Mouse (Mus musculus) embryonic facial prominence, embryonic 15.5 days (tissue): ENCODE data around the gene Lin7a. TPM values are rescaled to one million over a fixed set of nuclear protein-coding genes. Genes with fewer than 3 reads are reported as not detected.

ENCODE experiments used
- ATAC-seq: fragments of 200-750 bp; cut with Nextera tagmentation; 2 replicates; pipeline ENCODE4 v1.8.0; 2017; ENCODE audit warnings: low read depth, moderate TSS enrichment; ENCODE audit not compliant: insufficient number of reproducible peaks, low FRiP score, low TSS enrichment
- H3K27ac ChIP-seq: fragments of 300-500 bp; sonication (generic); replicated peaks from 2 replicates; pipeline ENCODE4 v1.5.1; 2015; ENCODE audit warnings: mild to moderate bottlenecking, inconsistent platforms
- H3K27me3 ChIP-seq: fragments of 300-500 bp; sonication (generic); 2 replicates; pipeline ENCODE4 v1.6.1; 2015; ENCODE audit warnings: inconsistent platforms
- H3K36me3 ChIP-seq: fragments of 300-500 bp; sonication (generic); 2 replicates; pipeline ENCODE4 v1.6.1; 2015; ENCODE audit warnings: mild to moderate bottlenecking, inconsistent platforms
- H3K4me1 ChIP-seq: fragments of 300-500 bp; sonication (generic); 2 replicates; pipeline ENCODE4 v1.6.1; 2015; ENCODE audit warnings: inconsistent platforms
- H3K4me2 ChIP-seq: fragments of 300-500 bp; sonication (generic); replicated peaks from 2 replicates; pipeline ENCODE4 v1.6.1; 2015; ENCODE audit warnings: mild to moderate bottlenecking, inconsistent platforms
- H3K4me3 ChIP-seq: fragments of 300-500 bp; sonication (generic); replicated peaks from 2 replicates; pipeline ENCODE4 v1.5.1; 2015; ENCODE audit warnings: mild to moderate bottlenecking, inconsistent platforms
- H3K9ac ChIP-seq: fragments of 300-500 bp; sonication (generic); 2 replicates; pipeline ENCODE4 v1.6.1; 2015; ENCODE audit warnings: inconsistent platforms
- H3K9me3 ChIP-seq: fragments of 300-500 bp; sonication (generic); replicated peaks from 2 replicates; pipeline ENCODE4 v1.6.1; 2016; ENCODE audit warnings: inconsistent platforms
- WGBS: fragments of 180-500 bp; shearing (Covaris S2); methylation state at CpG from one replicate; pipeline ENCODE4 v1.1.7; 2015; 5-methylcytosine and 5-hydroxymethylcytosine counted together
- polyA plus RNA-seq: library from polyadenylated mRNA; unstranded; fragments of >200 nt; fragmentation: Nextera tagmentation; extraction: Ambion mirVana; gene quantifications from 2 replicates; pipeline ENCODE4 v1.2.1, GENCODE M21; 2015

Lin7a gene
- polyA plus RNA-seq, 1 experiment from 2014 or later = 5.0 TPM

- Histone ChIP-seq H3K4me1 (no peaks in the 10 kb centered on the region), H3K4me3 (no peak overlapping the region), H3K9me3 (no peaks in the 10 kb centered on the region), H3K4me2 (no peak overlapping the region), H3K27me3 (no peaks in the 10 kb centered on the region), H3K36me3 (no peaks in the 10 kb centered on the region), H3K27ac (no peak overlapping the region), H3K9ac (no peak overlapping the region)
- WGBS = 69% methylated on average over 5 of the region's 5 CpGs
- ATAC-seq = no peak
Observed at GRCm38 (mm10) chr10:107310964-107311490, 39.5 kb downstream of the Lin7a start.

GRCm38 (mm10) chr10:107312609-107313008 is 41.1 kb downstream of the Lin7a start:
- Histone ChIP-seq H3K27ac (no peak overlapping the region), H3K9ac (no peak overlapping the region), H3K9me3 (no peaks in the 10 kb centered on the region), H3K27me3 (no peaks in the 10 kb centered on the region), H3K4me2 (no peak overlapping the region), H3K4me1 (no peaks in the 10 kb centered on the region), H3K4me3 (no peak overlapping the region), H3K36me3 (no peaks in the 10 kb centered on the region)
- ATAC-seq = no peak
- WGBS = 86% methylated on average over 4 of the region's 4 CpGs

GRCm38 (mm10) chr10:107313395-107313794 is 41.9 kb downstream of the Lin7a start:
- H3K36me3 ChIP-seq = no peaks in the 10 kb centered on the region
- no peak overlapping the region for H3K4me3 ChIP-seq
- no peaks in the 10 kb centered on the region for H3K4me1 ChIP-seq
- 32% methylated on average over 3 of the region's 3 CpGs for WGBS
- no peak overlapping the region for H3K27ac ChIP-seq
- H3K27me3 ChIP-seq = no peaks in the 10 kb centered on the region
- no peak overlapping the region for H3K4me2 ChIP-seq
- no peak for ATAC-seq
- no peaks in the 10 kb centered on the region for H3K9me3 ChIP-seq
- no peak overlapping the region for H3K9ac ChIP-seq

- Histone ChIP-seq H3K27ac (no peak overlapping the region), H3K27me3 (no peaks in the 10 kb centered on the region), H3K4me1 (no peaks in the 10 kb centered on the region), H3K9ac (no peak overlapping the region), H3K4me3 (no peak overlapping the region), H3K9me3 (no peaks in the 10 kb centered on the region), H3K36me3 (no peaks in the 10 kb centered on the region), H3K4me2 (no peak overlapping the region)
- no peak for ATAC-seq
Observed at GRCm38 (mm10) chr10:107315251-107315650, 43.8 kb downstream of the Lin7a start.

GRCm38 (mm10) chr10:107315681-107316080 is 44.2 kb downstream of the Lin7a start:
- Histone ChIP-seq H3K4me1 (no peaks in the 10 kb centered on the region), H3K27ac (no peak overlapping the region), H3K4me2 (no peak overlapping the region), H3K36me3 (no peaks in the 10 kb centered on the region), H3K27me3 (no peaks in the 10 kb centered on the region), H3K9me3 (no peaks in the 10 kb centered on the region), H3K9ac (no peak overlapping the region), H3K4me3 (no peak overlapping the region)
- 81% methylated on average over 5 of the region's 5 CpGs for WGBS
- no peak for ATAC-seq

GRCm38 (mm10) chr10:107316100-107316499 is 44.6 kb downstream of the Lin7a start:
- H3K4me2 ChIP-seq = no peak overlapping the region
- no peaks in the 10 kb centered on the region for H3K9me3 ChIP-seq
- no peaks in the 10 kb centered on the region for H3K27me3 ChIP-seq
- H3K9ac ChIP-seq = no peak overlapping the region
- WGBS = 73% methylated on average over 2 of the region's 2 CpGs
- no peaks in the 10 kb centered on the region for H3K36me3 ChIP-seq
- no peak for ATAC-seq
- H3K4me3 ChIP-seq = no peak overlapping the region
- H3K4me1 ChIP-seq = no peaks in the 10 kb centered on the region
- H3K27ac ChIP-seq = no peak overlapping the region

GRCm38 (mm10) chr10:107319648-107320047 is 48.2 kb downstream of the Lin7a start:
- H3K36me3 ChIP-seq = no peaks in the 10 kb centered on the region
- H3K27me3 ChIP-seq = no peaks in the 10 kb centered on the region
- 62% methylated on average over 2 of the region's 2 CpGs for WGBS
- H3K4me1 ChIP-seq = no peaks in the 10 kb centered on the region
- H3K4me3 ChIP-seq = no peak overlapping the region
- H3K27ac ChIP-seq = no peak overlapping the region
- no peak overlapping the region for H3K4me2 ChIP-seq
- no peak for ATAC-seq
- H3K9me3 ChIP-seq = no peaks in the 10 kb centered on the region
- H3K9ac ChIP-seq = no peak overlapping the region

- no peak overlapping the region for H3K4me2 ChIP-seq
- no peaks in the 10 kb centered on the region for H3K36me3 ChIP-seq
- no peaks in the 10 kb centered on the region for H3K9me3 ChIP-seq
- no peak overlapping the region for H3K27ac ChIP-seq
- no peaks in the 10 kb centered on the region for H3K4me1 ChIP-seq
- no peak overlapping the region for H3K4me3 ChIP-seq
- no peak overlapping the region for H3K9ac ChIP-seq
- no peaks in the 10 kb centered on the region for H3K27me3 ChIP-seq
- 90% methylated on average over 7 of the region's 7 CpGs for WGBS
- no peak for ATAC-seq
Observed at GRCm38 (mm10) chr10:107323865-107324264, 52.4 kb downstream of the Lin7a start.

- H3K27me3 ChIP-seq = no peaks in the 10 kb centered on the region
- no peak overlapping the region for H3K9ac ChIP-seq
- ATAC-seq = no peak
- 89% methylated on average over 5 of the region's 5 CpGs for WGBS
- no peaks in the 10 kb centered on the region for H3K9me3 ChIP-seq
- H3K4me3 ChIP-seq = no peak overlapping the region
- H3K27ac ChIP-seq = no peak overlapping the region
- no peak overlapping the region for H3K4me2 ChIP-seq
- H3K4me1 ChIP-seq = no peaks in the 10 kb centered on the region
- no peaks in the 10 kb centered on the region for H3K36me3 ChIP-seq
Observed at GRCm38 (mm10) chr10:107325558-107325957, 54.1 kb downstream of the Lin7a start.

- H3K36me3 ChIP-seq = no peaks in the 10 kb centered on the region
- no peak overlapping the region for H3K4me2 ChIP-seq
- H3K27ac ChIP-seq = no peak overlapping the region
- no peak overlapping the region for H3K9ac ChIP-seq
- no peaks in the 10 kb centered on the region for H3K27me3 ChIP-seq
- no peak for ATAC-seq
- no peaks in the 10 kb centered on the region for H3K9me3 ChIP-seq
- WGBS = 93% methylated on average over 3 of the region's 3 CpGs
- no peaks in the 10 kb centered on the region for H3K4me1 ChIP-seq
- no peak overlapping the region for H3K4me3 ChIP-seq
Observed at GRCm38 (mm10) chr10:107339524-107339923, 68.0 kb downstream of the Lin7a start.

GRCm38 (mm10) chr10:107341151-107341550 is 69.7 kb downstream of the Lin7a start:
- Histone ChIP-seq H3K27me3 (no peaks in the 10 kb centered on the region), H3K4me1 (no peaks in the 10 kb centered on the region), H3K36me3 (no peaks in the 10 kb centered on the region), H3K27ac (no peak overlapping the region), H3K9ac (no peak overlapping the region), H3K9me3 (no peaks in the 10 kb centered on the region), H3K4me3 (no peak overlapping the region), H3K4me2 (no peak overlapping the region)
- 59% methylated on average over 4 of the region's 4 CpGs for WGBS
- ATAC-seq = no peak; the same call in 1 of the 2 replicates

- H3K27ac ChIP-seq = no peak overlapping the region
- WGBS = 56% methylated on average over 3 of the region's 3 CpGs
- no peaks in the 10 kb centered on the region for H3K4me1 ChIP-seq
- H3K4me2 ChIP-seq = no peak overlapping the region
- no peak overlapping the region for H3K4me3 ChIP-seq
- no peak for ATAC-seq
- H3K36me3 ChIP-seq = no peaks in the 10 kb centered on the region
- H3K27me3 ChIP-seq = no peaks in the 10 kb centered on the region
- no peak overlapping the region for H3K9ac ChIP-seq
- no peaks in the 10 kb centered on the region for H3K9me3 ChIP-seq
Observed at GRCm38 (mm10) chr10:107344200-107344599, 72.7 kb downstream of the Lin7a start.
